Mouse (Mus musculus): Measurements from ENCODE around the gene Dennd5b.
"Not testable (repeated sequence)": the region's sequence is repeated elsewhere in the genome, so short reads cannot be mapped to it uniquely, and the experiment has no call there.

The Dennd5b gene

DNA sequence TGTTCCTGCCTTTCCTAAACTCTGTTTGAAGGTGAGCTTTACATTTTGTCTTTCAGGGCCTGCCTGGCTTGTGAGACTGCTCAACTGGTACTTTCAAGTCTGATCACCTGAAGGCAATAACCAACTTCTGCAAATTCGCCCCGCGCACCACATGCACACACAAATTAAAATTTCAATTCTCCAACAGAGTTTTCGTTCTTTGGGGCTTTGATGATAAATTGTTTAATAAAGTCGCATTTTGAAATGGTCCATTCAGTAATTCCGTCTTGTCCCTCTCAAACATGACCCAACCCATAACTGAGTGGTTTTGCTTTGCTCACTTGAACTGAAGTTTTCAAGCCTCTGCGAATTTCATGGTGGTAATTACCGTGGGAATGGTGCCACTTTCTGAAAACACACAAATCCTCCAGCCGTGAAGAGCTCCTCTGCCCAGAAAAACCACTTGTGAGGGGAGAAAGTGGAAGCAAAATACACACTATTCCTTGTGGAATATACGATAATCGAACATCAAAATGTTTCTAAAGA lies 154.5 kb downstream of the Dennd5b start:
- DNase-seq (ENCODE audit: low spot score), result peak; percentile 8

DNA sequence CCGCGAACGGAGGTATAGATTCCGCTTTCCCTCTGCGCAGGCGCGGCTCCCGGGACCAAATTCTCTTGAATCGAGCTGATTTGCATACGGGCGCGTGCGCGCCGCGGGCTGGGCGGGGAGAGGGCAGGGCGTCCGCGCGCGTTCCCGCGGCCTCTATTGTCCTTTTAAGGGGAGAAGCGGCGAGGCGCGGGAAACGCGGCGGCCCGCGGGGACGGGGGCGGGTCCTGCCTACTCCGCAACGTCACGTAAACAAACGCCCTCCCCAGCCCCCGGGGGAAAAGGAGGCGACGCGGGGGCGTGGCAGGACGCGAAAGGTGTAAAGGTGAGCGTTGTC lies 155.1 kb downstream of the Dennd5b start, which contains the start of gene Sinhcaf:
TSS of gene Sinhcaf (minus strand) at position 59 of the 334 bp plus-strand sequence.
- DNase-seq (ENCODE audit: low spot score), result peak; percentile 96

DNA sequence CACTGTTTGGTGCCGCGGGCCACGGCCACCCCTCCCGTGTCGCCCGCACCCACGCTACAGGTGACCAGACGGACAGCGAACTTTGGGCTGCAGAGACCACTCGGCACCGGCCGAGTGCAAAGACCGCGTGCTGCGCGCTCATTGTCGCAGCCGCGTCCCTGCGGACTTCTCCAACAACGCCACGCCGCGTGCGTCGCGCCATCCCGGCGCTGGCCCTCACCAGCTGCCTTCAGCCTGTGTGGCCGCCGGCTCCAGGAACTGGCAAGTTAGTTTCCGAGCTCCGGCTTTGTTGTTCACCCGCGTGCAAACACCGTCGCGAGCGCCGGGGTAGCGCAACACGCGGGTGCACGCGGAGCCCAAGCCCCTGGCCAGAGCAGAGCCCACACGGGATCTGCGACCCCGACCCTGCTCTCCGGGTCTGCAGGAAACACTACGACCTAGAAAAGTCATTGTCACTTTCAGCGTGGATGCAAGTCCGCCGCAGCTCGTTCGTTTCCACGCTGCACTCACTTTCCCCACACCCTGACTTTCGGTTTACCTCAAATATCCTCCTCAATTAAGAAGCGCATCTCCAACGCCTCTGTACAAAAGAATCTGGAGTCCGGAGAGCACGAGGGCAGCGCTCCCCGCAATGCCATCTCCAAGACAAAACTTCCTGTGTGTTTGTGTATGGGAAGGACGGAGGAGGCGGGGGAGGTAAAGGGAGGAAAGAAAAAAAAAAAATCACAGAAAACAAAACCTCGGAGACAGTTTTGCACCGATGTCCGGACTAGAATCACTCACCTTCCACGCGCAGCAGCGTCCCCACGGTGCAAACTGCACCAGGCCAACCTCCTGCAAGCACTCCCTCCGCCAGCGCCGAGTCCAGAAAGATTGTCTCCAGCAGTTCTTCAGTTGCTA lies 155.7 kb downstream of the Dennd5b start:
- DNase-seq (ENCODE audit: low spot score), result peak; percentile 7

DNA sequence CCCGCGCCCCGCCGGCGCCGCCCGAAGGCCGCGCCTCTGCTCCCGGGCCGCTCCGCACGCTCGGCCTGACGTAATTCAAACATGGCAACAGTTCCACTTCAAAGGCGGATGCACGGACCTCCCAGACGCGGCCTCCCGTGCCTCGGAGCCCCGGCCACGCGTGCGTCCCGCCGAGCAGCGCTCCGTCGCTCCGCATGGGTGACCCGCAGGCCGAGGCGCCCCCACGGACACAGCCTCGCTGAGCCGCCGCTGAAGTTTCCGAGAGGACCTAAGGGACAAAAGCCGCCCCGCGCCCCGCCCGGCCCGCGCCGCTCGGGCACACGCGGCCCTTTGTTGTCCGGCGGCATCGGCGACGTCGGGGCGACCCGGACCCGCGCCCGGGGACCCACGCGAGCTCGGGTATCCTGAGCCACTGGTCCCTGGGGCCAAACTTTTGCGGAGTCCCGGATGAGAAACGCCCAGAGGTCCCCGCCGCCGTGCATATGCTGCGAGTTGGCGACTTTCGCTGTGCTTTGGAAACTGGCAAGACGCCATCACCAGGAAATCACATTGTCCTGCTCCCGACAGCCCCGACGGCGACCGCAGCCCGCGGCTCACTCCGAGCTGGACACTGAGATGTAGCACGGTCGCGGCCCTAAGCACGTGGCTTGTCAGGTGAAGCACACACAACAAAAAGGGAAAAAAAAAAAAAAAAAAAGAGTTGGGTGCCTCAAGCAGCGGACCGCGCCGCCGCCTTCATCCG lies 156.5 kb downstream of the Dennd5b start:
- DNase-seq (ENCODE audit: low spot score), result peak; percentile 34

DNA sequence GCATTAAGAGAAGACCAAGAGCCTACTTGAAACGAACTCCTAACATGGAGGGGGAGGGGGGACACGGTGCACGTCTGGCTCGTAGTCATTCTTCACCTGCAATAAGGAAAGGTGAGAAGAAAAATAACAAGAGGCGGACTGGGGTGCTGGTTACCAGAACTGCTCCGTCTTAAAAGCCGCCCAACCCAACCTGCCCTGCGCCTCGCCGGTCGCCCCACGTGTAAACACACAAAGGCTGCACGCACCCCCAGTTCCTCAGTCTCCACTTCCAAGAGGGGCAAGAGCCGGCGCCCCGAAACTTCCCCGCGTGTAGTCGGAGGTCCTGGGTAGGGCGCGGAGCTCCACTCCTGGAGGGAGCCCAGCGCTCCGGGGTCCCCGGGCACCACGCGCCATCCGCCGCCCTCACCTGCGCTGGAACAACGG lies 157.1 kb downstream of the Dennd5b start:
- peak; percentile 9 for DNase-seq (ENCODE audit: low spot score)

DNA sequence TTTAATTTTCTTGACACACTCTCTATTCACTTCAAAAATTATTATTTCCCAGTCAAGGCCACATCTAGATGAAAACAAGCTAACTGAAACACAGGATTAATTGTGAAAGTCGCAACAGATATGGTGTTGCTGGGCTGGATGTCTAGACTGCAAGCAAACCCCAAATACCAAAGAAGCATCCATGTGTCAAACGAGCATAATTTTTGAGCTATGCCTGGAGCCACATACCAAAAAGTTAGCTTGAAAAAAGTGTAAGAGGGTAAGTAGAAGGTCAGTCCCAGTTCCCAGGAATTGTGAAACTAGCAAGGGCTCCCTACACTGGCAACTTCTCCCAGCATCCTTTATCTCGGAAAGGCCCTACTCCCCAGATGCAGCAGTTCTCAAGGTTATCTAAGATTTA lies 157.8 kb downstream of the Dennd5b start:
- DNase-seq (ENCODE audit: low spot score), result no peak

DNA sequence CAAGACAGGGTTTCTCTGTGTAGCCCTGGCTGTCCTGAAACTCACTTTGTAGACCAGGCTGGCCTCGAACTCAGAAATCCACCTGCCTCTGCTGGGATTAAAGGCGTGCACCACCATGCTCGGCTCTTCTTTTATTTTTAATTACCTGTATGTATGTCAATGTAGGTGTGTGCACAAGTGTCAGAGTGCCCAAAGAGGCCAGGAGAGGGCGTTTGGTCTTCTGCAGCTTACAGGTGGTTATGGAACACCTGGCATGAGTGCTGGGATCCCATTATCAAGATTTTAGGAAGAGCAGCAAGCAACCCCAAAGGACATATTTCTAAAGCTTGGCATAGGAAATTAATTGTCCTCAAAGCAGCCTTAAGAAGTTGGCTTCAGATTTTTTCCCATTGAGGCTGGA lies 159.1 kb downstream of the Dennd5b start:
- DNase-seq (ENCODE audit: low spot score), result no peak

DNA sequence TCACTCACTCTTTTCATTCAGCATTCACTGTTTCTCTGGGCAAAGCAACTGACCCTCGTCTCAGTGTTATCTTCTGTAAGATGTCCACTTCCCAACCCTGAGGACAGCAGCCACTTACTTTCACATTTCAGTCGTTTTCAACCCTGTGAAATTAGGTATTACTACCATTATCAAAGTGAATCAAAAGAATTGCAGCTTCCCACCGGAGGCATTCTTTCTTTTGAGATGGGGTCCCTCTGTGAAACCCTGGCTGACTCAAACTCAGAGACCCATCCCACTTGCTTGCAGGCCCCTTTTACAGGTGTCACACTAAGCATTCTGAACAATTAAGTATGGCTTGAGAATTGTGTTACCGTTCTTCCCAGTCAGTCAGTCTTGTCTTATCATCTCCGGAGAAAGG lies 159.6 kb downstream of the Dennd5b start:
- DNase-seq (ENCODE audit: low spot score), result no peak

DNA sequence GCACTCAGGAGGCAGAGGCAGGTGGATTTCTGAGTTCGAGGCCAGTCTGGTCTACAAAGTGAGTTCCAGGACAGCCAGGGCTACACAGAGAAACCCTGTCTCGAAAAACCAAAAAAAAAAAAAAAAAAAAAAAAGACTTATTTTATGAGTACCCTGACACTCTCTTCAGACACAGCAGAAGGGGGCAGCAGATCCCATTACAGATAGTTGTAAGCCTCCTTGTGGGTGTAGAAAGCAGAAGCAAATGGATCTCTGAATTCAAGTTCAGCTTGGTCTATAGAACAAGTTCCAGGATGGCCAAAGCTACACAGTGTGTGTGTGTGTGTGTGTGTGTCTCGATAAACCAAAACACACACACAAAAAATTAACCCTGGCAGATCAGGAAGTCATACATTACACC lies 161.1 kb downstream of the Dennd5b start:
- not testable (repeated sequence) for DNase-seq (ENCODE audit: low spot score)

Data from layer of hippocampus, adult 11-12 months (tissue).